Mouse (Mus musculus) layer of hippocampus, adult 8-10 months (tissue): ENCODE results near the gene Zfp618. TPM values are rescaled to one million over a fixed set of nuclear protein-coding genes. Genes with fewer than 3 reads are reported as not detected.
A peak's percentile ranks its signal among the peaks of the same experiment; 100 is the strongest.

Experiments
- DNase-seq, 2 experiments: peaks; one replicate each; pipeline ENCODE4 v3.0.0; 2022; ENCODE audit warnings: low spot score in 2 of 2
- total RNA-seq, 4 experiments: library from RNA; stranded (reverse); gene quantifications; 2 replicates each; pipeline ENCODE4 v1.2.4; 2022

Zfp618 gene
- total RNA-seq, 4 experiments from 2014 or later, result 3.3 to 4.4 (median 3.5) TPM

GRCm38 (mm10) chr4:63030157-63030556, 64.8 kb downstream of the Zfp618 start:
- no peak for DNase-seq

- DNase-seq, result no peak
Observed at GRCm38 (mm10) chr4:63031240-63031639, 65.9 kb downstream of the Zfp618 start.

GRCm38 (mm10) chr4:63032581-63033006, 67.2 kb downstream of the Zfp618 start:
- DNase-seq, result no peak

- DNase-seq, result no peak
Observed at GRCm38 (mm10) chr4:63033724-63034123, 68.4 kb downstream of the Zfp618 start.

DNA sequence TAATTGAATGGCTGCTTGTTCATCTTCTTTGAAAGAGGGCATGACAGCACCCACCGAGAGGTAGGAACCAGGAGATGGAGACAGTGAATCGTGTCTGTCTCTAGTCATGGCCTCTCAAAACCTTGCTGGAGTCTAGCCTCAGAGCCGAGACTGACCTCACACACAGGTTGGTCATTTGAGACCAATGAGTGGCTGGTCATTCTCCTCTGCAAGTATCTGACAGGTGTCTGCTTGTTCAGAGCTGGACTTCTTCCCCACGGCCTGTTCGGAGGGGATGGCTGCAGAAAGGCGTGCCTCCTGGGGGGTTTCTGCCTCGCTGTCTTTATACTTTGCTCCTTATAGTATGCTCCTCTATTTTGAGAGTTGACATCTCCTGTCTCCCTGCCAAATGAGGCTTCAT, 70.6 kb downstream of the Zfp618 start:
- DNase-seq, result no peak

- DNase-seq, result no peak
Observed at GRCm38 (mm10) chr4:63036790-63037189, 71.4 kb downstream of the Zfp618 start.

DNA sequence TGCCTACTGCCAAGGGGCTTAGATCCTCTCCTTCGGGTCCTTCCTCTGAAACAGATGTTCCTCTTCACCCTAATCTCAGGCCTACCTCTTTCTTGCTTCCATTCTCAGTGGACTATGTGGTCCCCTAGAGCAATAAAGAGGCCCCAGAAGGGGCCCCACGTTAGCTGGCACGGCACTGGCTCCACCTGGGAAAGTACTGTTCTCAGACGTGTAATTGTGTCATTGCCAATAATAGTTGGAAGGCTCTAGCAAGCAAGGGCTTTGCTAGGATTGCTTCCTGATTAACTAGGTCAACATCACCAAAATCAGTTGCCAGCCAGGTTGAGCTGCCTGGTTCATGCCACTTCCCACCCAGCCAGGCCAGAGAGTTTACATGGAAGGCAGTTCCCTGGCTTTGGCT, 72.2 kb downstream of the Zfp618 start:
- peak in 1 of 2 experiments; percentile 0 for DNase-seq

GRCm38 (mm10) chr4:63038265-63038664, 72.9 kb downstream of the Zfp618 start:
- DNase-seq, result no peak

GRCm38 (mm10) chr4:63038937-63039336, 73.6 kb downstream of the Zfp618 start:
- DNase-seq, result peak in 1 of 2 experiments; percentile 1

DNA sequence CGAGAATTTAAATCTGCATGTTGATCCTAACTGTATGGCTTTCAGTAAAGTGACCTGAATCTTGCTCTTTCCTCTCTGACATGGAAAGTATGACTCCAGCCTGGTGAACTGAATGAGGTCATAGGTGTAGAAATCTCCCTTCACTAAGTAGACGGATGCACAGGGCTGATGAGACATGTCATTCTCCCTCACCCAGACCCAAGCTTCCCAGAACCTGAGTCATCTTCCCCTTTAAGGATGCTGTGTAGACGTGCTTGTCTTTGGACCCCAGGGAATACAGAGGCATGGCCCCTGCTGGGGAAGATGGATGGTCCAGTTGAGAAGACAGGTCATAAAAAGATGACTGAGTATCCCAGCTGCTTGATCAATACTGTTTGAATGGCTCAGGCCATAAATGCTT, 83.2 kb downstream of the Zfp618 start:
- no peak for DNase-seq

- no peak for DNase-seq
Observed at GRCm38 (mm10) chr4:63049596-63050318, 84.4 kb downstream of the Zfp618 start.

DNA sequence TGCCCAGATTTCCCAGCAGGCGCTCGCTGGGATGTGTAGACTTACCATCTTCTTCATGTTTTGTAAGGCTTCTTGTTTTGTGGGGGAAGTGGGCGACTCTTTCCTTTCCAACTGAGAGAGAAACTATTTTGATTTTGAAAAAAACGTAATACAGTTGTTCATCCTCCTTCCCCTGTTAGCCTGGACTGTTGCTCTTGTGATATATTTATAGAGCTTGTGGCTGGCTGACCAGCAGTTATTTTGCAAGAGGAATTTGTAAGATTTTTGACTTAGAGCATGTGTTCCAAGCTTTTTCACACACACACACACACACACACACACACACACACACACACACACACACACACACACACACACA, 84.9 kb downstream of the Zfp618 start:
- DNase-seq, result no peak

DNA sequence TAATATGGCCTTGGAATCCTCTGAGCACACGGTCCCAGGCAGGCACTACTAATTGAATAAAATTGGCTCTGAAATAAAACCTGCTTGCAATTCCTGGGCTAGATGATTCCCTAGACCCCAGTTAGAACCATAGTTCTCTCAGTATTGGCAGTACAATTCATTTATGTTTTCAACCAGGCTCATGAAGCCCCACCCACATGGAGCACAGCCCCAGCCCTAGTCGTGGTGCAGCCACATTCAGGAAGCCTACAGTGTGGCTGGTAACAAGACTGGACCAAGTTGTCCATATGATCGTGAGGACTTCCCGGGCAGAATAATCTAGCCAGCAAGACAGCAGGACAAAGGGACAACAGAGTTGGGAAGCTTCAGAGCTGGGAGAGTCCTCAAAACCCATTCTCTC, 85.6 kb downstream of the Zfp618 start:
- no peak for DNase-seq

DNA sequence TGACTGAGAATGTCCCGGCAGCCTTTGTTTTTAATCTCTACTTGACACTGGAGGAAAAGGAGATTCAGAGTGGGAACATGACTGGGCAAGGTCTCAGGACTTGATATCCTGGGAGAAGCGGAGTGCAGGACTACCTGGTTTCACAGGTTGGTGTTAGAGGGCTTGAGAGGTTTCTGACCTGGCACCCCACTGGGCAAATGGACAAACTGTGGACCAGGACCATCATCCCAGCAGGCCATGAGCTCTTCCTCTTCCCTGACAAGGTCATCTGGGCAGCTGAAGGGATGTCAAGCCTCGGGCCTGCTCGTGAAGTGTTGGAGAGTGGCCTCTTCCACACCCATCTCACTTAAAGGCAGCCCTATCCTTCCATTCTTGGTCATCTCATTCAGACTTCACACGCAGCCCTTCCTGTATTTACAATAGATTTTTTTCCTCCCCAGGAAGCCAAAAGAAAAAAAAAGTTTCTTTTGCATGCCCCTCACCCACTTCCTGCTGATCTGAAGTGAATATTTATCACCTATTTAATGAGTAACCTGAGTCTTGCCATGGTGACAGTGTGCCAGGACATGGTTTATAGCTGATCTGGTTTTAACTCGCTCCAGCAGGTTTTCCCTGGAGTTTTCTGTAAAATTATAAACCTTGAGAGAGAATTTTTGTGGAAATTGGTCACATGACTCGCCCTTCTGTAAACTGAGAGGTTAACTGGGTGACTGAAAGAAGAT, 86.7 kb downstream of the Zfp618 start:
- DNase-seq, result no peak

GRCm38 (mm10) chr4:63052662-63053033, 87.3 kb downstream of the Zfp618 start:
- no peak for DNase-seq

DNA sequence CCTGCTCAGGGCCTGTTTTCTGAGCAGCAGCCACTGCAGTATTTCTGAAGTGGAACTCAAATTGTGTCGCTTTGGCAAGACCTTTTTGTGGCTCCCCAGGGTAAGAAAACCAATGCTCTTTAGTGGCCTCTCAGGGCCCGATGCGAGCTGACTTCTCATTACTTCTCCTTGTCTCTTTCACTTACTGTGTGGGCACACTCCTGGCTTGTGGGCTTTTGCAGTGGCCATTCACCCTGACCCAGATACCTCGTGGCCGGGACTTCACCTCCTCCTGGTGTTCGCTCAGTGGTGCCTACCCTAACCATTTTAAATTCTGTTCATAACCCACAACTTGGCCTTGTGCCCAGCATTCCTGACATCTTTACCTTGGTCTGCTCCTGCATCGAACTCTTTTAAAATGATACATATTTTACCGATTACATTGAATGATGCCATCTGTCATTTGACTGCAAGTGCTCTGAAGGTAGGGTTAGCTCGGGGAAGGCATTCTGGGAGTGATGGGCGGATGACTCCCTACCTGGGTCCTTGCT, 89.9 kb downstream of the Zfp618 start:
- no peak for DNase-seq

GRCm38 (mm10) chr4:63056641-63057415, 91.5 kb downstream of the Zfp618 start:
- DNase-seq, result no peak

DNA sequence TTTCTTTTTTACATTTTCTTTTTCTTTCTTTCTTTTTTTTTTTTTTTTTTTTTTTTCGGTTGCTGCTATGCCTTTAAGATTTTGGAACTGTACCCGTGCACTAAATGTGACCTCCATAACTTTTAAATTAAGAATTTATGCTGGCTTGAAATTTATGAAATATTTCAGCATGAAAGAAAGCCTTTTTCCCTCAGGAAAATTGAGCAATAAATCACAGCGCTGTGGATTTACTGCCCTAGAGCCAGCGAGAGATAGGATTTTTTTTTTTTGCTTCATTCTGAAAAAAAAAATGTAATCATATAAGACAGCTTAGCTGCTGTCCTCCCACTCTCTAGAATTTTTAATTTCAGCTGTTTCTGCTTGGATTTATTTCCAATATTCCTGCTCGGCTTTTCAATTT, 92.2 kb downstream of the Zfp618 start:
- no peak for DNase-seq

GRCm38 (mm10) chr4:63058686-63059085, 93.3 kb downstream of the Zfp618 start:
- no peak for DNase-seq

DNA sequence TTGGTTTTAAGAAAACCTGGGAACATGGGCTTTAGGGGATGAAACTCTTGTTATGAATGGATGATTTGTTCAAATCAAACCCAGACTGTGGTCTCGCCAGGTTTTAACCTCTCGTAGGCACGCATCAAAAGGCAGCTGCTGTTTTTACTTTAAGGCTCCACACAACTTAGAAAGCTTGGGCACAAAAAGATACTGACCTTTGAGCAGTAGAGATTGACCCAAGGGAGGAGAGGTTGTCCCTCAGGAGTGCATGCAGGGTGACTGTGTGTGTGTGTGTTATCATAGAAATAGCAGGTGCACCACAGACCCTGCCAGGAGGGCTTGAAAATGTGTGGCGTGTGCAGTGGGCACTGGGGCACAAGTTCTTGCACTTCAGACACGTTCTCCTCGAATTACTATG, 95.0 kb downstream of the Zfp618 start:
- DNase-seq, result no peak

- DNase-seq, result no peak
Observed at GRCm38 (mm10) chr4:63061411-63061810, 96.0 kb downstream of the Zfp618 start.

GRCm38 (mm10) chr4:63063360-63063759, 98.0 kb downstream of the Zfp618 start:
- DNase-seq, result no peak
